Mouse (Mus musculus) thymus, postnatal 14 days (tissue): ENCODE results near the gene Orai2.
"Not testable (repeated sequence)": the region's sequence is repeated elsewhere in the genome, so short reads cannot be mapped to it uniquely, and the experiment has no call there.

Experiments used
- DNase-seq: peaks from one replicate; pipeline ENCODE4 v3.0.0; 2021

The Orai2 gene

GRCm38 (mm10) chr5:136170512-136171362, at the start of gene Orai2:
TSS of gene Orai2 (minus strand) at chr5:136170713.
- peak; percentile 94 for DNase-seq

GRCm38 (mm10) chr5:136218585-136218984, 48.1 kb upstream of the Orai2 start:
- no peak for DNase-seq

- no peak for DNase-seq
Measured at GRCm38 (mm10) chr5:136217932-136218381, 47.4 kb upstream of the Orai2 start.

DNA sequence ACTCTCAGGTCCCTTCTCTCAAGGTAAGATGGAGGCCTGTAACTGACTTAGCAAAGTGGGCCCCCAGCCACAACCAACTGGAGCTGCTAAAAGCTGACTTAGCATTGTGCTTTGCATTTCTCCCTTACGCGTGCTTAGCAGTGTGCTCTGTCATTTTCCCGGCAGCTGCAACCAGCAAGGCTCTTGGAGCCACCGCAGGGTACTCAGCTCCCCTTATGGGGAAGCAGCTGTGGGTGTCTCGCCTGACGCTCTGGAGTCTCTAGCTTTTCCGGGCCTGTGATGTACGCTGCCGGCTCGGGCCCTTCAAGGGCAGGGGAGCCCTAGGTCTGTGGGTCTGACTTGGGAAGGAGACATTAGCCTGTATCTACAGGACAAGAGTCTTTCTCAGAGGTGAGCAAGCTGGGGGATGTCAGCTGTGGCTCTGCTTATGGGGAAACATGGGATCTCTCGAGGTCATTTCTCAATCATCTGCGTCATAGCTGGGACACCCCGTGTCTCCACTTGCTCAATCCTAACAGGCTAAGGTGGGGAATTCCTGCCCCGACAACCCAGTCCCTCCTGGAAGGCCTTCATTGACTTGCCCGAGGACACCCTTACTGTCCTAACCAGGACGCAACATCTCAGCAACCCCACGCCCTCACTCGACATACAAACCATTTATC, 46.6 kb upstream of the Orai2 start:
- no peak for DNase-seq

DNA sequence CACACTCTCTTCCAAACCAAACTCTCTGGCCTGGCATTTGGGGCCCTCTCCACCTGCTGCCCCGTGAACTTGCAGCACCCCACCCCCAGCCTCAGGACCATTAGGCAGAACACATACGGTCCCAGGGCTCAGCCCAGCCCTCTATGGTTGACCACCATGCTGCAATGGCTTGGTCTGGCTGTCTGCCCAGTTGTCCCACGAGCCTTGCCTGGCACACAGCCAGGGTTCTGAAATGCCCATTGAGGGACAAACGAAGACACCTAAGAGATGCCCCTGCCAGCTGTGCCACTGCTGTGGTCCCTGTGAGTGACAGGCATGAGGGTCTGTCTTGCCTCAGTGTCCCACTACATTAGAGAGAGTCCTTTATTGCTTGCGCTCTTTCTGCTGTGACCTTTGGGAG, 45.4 kb upstream of the Orai2 start:
- no peak for DNase-seq

- no peak for DNase-seq
Measured at GRCm38 (mm10) chr5:136215211-136215610, 44.7 kb upstream of the Orai2 start.

GRCm38 (mm10) chr5:136213716-136214115, 43.2 kb upstream of the Orai2 start:
- DNase-seq = no peak

DNA sequence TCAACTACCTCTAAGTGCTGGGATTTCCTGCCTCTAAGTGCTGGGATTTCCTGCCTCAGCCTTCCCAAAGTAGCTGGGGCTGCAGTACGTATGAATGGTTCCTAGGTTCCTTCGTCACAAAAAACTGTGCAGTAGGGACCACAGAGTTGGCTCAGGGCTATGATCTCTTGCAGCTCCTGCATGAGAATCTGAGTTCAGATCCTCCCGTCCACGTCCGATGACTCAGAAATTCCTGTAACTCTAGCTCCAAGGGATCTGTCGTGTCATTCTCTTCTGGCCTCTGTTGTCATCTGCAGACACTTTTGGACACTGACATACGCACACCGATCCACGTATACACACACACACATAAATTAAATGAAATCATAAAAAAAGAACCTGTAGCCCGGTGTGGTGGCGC, 42.2 kb upstream of the Orai2 start:
- DNase-seq = no peak

- not testable (repeated sequence) for DNase-seq
Measured at GRCm38 (mm10) chr5:136211341-136212102, 41.0 kb upstream of the Orai2 start.

- DNase-seq = no peak
Measured at GRCm38 (mm10) chr5:136210549-136210948, 40.0 kb upstream of the Orai2 start.

DNA sequence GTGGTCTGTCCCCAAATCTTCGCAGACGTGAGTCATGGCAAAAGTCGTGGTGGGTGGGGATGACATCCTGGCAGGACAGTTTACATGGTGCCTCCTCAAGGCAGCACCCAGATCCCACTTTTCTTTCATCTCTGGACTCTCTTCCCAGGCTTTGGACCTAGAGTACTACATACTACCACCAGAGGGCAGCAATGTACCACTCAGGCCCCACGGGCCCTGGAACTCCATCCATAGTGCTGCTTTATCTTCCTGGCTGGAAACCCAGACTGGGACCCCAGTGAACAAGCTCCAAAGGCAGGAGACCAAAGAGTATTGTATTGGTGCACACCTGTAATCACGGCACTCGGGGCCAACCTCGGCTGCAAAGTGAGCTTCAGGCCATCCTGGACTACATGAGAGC, 31.3 kb upstream of the Orai2 start:
- DNase-seq = peak; percentile 54

DNA sequence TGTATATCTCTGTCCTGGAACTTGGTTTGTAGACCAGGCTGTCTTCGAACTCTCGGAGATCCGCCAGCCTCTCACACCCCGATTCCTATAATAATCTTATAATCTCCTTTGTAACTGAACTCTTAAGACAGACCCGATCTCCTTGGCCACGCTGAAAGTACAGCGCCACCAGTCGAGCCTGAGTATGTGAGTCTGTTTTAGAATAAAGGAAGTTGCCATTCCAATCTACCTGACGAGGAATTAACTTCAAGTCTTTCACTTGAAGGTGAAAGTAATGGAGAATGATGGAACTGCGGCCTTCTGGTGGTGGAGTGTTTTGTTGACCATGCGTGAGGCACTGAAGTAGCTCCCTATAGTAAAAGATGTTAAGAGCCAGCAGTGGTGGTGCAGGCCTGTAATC, 29.0 kb upstream of the Orai2 start:
- no peak for DNase-seq

DNA sequence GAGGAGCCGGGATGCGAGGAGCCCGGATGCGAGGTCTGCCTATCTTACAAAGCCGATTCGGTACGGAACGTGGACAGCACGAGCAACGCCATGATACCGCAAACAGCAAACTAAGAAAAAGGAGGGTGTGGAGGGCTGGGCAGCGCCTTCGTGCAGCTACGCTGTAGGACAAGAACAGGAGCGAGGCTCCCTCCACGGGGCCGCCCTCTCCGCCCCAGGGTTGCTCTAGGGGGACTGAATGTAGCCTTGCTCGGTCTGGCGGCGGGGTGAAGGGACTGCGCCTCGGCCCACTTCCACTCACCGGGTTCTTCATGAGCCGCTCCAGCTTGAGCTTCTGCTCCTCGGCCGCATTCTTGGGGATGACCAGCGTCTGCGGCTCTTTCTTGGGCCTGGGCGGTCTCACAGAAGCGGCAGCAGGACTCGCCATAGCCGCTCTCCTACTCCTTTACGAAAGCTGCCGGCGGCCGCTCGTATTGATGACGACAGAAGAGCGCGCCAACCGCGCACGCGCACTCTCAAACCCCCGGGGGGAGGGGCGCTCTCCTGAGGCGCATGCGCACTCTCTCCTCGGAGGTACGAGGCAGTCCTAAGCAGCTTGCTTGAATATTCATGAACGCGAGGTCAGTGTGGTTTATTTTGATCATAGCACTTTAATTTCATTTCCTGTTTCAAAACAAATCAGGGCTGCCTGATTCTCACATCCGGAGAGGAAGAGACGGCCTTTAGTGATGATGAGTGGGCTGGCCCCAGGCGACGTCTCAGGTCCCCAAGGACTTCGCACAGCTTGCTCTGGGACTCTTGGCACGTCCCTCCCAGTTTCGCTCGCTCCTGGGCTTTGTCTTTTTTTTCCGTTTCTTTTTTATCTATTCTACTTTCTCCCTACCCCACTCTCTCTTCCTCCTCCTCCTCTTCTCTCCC, 28.2 kb upstream of the Orai2 start, which contains the start of gene Prkrip1:
Prkrip1 (minus strand) TSS at position 490 of the 918 bp plus-strand sequence.
- DNase-seq = peak; percentile 94

DNA sequence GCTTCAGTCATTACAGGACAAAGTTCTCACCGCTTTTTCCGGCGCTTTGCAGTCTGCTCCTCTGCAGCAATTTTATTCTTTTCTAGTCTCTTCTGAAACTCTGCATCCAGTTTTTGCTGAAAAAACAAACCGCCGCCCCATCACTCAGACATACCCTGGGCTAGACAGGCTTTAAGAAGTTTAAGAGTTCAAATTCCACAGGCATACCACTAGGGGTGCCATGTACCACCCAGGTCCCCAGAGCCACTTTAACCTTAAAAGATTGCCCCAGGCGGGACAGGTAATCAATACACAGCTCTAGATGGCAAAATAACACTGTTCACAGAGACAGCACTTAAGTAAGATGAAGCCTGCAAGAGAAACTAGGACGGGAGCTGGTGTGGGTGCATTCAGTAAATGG, 21.4 kb upstream of the Orai2 start:
- no peak for DNase-seq

DNA sequence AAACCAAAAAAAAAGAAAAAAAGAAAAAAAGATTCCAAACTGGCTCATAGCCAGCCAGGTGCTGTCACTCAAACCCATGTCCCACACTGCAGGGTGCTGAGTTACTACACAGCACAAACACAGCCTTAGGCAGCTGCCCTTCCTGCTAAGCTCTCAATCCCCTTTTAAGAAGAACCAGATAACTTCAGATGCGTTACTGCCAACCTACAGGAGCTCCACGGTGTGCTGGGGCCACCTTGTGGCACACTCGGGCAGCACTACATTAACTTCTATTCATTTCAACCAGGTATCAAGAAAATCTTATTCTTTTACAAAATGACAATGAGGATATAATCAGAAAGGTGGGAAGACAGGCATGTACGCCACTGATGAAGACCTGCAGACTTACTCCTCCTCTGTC, 16.2 kb upstream of the Orai2 start:
- peak; percentile 82 for DNase-seq

DNA sequence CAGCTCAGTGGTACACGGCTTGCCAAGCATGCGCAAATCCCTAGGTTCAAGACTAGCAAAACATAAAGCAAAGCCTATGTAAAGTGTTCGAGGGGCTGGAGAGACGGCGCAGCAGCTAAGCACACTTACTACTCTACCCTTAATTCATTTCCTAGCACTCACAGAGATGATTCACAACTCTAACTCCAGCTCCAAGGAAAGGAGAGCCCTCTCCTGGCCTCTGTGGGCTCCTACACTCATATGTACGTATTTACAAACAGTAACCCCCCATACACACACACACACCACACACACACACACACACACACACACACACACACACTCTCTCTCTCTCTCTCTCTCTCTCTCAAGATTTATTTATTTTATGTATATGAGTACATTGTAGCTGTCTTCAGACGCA, 13.3 kb upstream of the Orai2 start:
- DNase-seq = no peak

- DNase-seq = no peak
Measured at GRCm38 (mm10) chr5:136182830-136183229, 12.3 kb upstream of the Orai2 start.

GRCm38 (mm10) chr5:136182049-136182448, 11.5 kb upstream of the Orai2 start:
- no peak for DNase-seq

GRCm38 (mm10) chr5:136181197-136181596, 10.7 kb upstream of the Orai2 start:
- no peak for DNase-seq

- no peak for DNase-seq
Measured at GRCm38 (mm10) chr5:136179594-136179993, 9.1 kb upstream of the Orai2 start.

- DNase-seq = peak; percentile 62
Measured at GRCm38 (mm10) chr5:136173606-136174463, 3.3 kb upstream of the Orai2 start.
